Mouse (Mus musculus): ENCODE data around the gene Tbc1d7.

DNA sequence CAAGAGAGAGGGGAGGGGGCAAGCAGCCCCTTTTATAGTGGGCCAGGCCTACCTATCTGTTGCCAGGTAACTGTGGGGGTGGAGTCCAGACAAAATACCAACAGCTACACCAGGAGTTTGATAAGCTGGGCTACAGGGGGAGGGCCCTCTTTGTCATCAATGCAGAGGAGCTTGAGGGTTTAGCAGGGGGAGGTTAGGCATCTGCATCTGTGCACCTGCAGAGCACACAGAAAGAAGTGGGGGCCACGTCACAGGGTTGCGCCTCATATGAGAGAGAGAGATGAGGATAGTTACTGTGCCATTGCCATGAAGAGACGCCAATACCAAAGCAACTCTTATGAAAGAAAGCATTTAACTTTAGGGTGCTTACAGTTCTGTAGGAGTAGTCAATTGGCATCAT is 5.4 kb upstream of the Tbc1d7 start:
- TF ChIP-seq CTCF (conservative IDR thresholded peaks at IDR 0.05; ENCODE audit: low read length) = no peak
- no peak for TF ChIP-seq POU5F1 (IDR thresholded peaks at IDR 0.05; ENCODE audit: borderline replicate concordance, low read length)
- no peak for TF ChIP-seq NANOG (IDR thresholded peaks at IDR 0.05; ENCODE audit: borderline replicate concordance, low read length)
